Mouse (Mus musculus): ENCODE data around the gene Crtc2.

GRCm38 (mm10) chr3:90222941-90223340 is 31.0 kb upstream of the Crtc2 start:
- TF ChIP-seq TAL1 (IDR thresholded peaks at IDR 0.05; ENCODE audit: low read length) (no peak), GATA1 (IDR thresholded peaks at IDR 0.05; ENCODE audit: low read length) (no peak)

All from erythroblast, embryonic 14.5 days (primary cell).